Mouse (Mus musculus) heart, embryonic 13.5 days (tissue): Measurements from ENCODE around the gene Rpn1. TPM values are rescaled to one million over a fixed set of nuclear protein-coding genes. Genes with fewer than 3 reads are reported as not detected.

Experiments used
- ATAC-seq: fragments of 200-750 bp; cut with Nextera tagmentation; 2 replicates; pipeline ENCODE4 v1.8.0; 2017; ENCODE audit warnings: moderate TSS enrichment; ENCODE audit not compliant: insufficient number of reproducible peaks, low FRiP score, low TSS enrichment; ENCODE audit errors: extremely low read depth
- H3K27ac ChIP-seq: fragments of 300-500 bp; sonication (generic); replicated peaks from 2 replicates; pipeline ENCODE4 v1.5.1; 2015; ENCODE audit warnings: moderate library complexity, mild to moderate bottlenecking, inconsistent platforms
- H3K27me3 ChIP-seq: fragments of 300-500 bp; sonication (generic); replicated peaks from 2 replicates; pipeline ENCODE4 v1.6.1; 2015; ENCODE audit warnings: mild to moderate bottlenecking, inconsistent platforms
- H3K36me3 ChIP-seq: fragments of 300-500 bp; sonication (generic); 2 replicates; pipeline ENCODE4 v1.6.1; 2015; ENCODE audit warnings: mild to moderate bottlenecking, inconsistent platforms
- H3K4me1 ChIP-seq: fragments of 300-500 bp; sonication (generic); 2 replicates; pipeline ENCODE4 v1.6.1; 2015; ENCODE audit warnings: inconsistent platforms
- H3K4me2 ChIP-seq: fragments of 300-500 bp; sonication (generic); 2 replicates; pipeline ENCODE4 v1.6.1; 2015; ENCODE audit warnings: inconsistent platforms, mild to moderate bottlenecking, moderate library complexity
- H3K4me3 ChIP-seq: fragments of 300-500 bp; sonication (generic); 2 replicates; pipeline ENCODE4 v1.5.1; 2015; ENCODE audit warnings: moderate library complexity, mild to moderate bottlenecking, inconsistent platforms
- H3K9ac ChIP-seq: fragments of 300-500 bp; sonication (generic); 2 replicates; pipeline ENCODE4 v1.6.1; 2015; ENCODE audit warnings: inconsistent platforms, mild to moderate bottlenecking, moderate library complexity
- H3K9me3 ChIP-seq: fragments of 300-500 bp; sonication (generic); 2 replicates; pipeline ENCODE4 v1.6.1; 2016; ENCODE audit warnings: inconsistent platforms
- whole genome bisulfite sequencing: fragments of 180-500 bp; shearing (Covaris S2); methylation state at CpG from one replicate; pipeline ENCODE4 v1.1.7; 2015; ENCODE audit warnings: mixed read lengths; 5-methylcytosine and 5-hydroxymethylcytosine counted together
- microRNA-seq: library from miRNA; unstranded; fragments of <30 nt; microRNA quantifications from one replicate; pipeline ENCODE4, GENCODE M21; 2016
- polyA plus RNA-seq: library from polyadenylated mRNA; unstranded; fragments of >200 nt; fragmentation: Nextera tagmentation; extraction: Ambion mirVana; gene quantifications from 2 replicates; pipeline ENCODE4 v1.2.1, GENCODE M21; 2015

Rpn1 gene
- polyA plus RNA-seq, 1 experiment from 2014 or later, result 207 TPM

GRCm38 (mm10) chr6:88145793-88146192, 61.5 kb downstream of the Rpn1 start:
- Histone ChIP-seq H3K27me3 (peaks cover 12% of the 10 kb centered on the region; the same call in 1 of the 2 replicates), H3K27ac (no peak overlapping the region), H3K4me1 (peaks cover 17% of the 10 kb centered on the region)

GRCm38 (mm10) chr6:88146576-88146975, 62.3 kb downstream of the Rpn1 start:
- H3K4me2 ChIP-seq, result no peak overlapping the region
- no peak overlapping the region for H3K27ac ChIP-seq

More at GRCm38 (mm10) chr6:88145793-88146192, 61.5 kb downstream of the Rpn1 start:
- no peak for ATAC-seq
- no peak overlapping the region for H3K9ac ChIP-seq
- no peak overlapping the region for H3K4me3 ChIP-seq
- H3K36me3 ChIP-seq, result no peaks in the 10 kb centered on the region
- H3K9me3 ChIP-seq, result peaks cover 5% of the 10 kb centered on the region; the same call in 1 of the 2 replicates
- 71% methylated on average over 4 of the region's 4 CpGs for WGBS
- no peak overlapping the region for H3K4me2 ChIP-seq

DNA sequence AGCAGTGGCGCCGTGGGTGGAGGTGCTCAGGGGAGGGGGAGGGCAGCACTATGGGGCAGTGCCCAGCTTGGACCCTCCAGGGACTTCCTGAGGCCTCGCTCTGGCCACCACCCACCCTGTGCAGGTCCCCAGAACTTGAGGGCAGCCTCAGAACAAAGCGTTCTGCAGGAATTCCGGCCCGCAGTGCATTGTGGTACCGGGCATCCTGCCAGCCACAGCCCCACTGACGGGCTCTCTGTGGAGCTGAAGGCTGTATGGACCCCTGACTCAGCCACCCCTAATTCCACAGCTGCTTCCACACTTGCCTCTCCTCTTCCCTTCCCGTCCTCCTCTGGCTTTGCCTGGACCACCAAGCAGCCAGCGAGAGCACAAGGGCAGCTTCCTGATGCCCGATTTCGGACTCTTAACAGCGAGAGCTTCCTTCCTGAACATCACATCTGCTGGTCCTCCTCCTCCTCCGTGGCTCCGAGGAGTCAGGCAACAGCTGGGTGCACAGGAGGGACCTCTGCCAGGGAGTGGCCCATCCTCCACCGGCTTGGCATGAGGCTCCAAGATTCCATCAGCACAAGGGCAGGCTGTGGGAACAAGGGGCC, 63.2 kb downstream of the Rpn1 start:
- peaks cover 12% of the 10 kb centered on the region; the same call in 1 of the 2 replicates for H3K4me1 ChIP-seq
- H3K4me2 ChIP-seq, result no peak overlapping the region
- H3K9ac ChIP-seq, result no peak overlapping the region
- peaks cover 5% of the 10 kb centered on the region; the same call in 1 of the 2 replicates for H3K9me3 ChIP-seq
- H3K4me3 ChIP-seq, result no peak overlapping the region
- ATAC-seq, result peak; percentile 24; the same call in 1 of the 2 replicates
- 65% methylated on average over 16 of the region's 16 CpGs for WGBS
- H3K27ac ChIP-seq, result no peak overlapping the region
- H3K36me3 ChIP-seq, result no peaks in the 10 kb centered on the region
- peaks cover 12% of the 10 kb centered on the region; the same call in 1 of the 2 replicates for H3K27me3 ChIP-seq

More at GRCm38 (mm10) chr6:88146576-88146975, 62.3 kb downstream of the Rpn1 start:
- Histone ChIP-seq H3K4me1 (peaks cover 12% of the 10 kb centered on the region; the same call in 1 of the 2 replicates), H3K4me3 (no peak overlapping the region), H3K27me3 (peaks cover 12% of the 10 kb centered on the region; the same call in 1 of the 2 replicates), H3K9me3 (peaks cover 5% of the 10 kb centered on the region; the same call in 1 of the 2 replicates), H3K36me3 (no peaks in the 10 kb centered on the region), H3K9ac (no peak overlapping the region)
- no peak for ATAC-seq
- WGBS, result 63% methylated on average over 8 of the region's 8 CpGs

DNA sequence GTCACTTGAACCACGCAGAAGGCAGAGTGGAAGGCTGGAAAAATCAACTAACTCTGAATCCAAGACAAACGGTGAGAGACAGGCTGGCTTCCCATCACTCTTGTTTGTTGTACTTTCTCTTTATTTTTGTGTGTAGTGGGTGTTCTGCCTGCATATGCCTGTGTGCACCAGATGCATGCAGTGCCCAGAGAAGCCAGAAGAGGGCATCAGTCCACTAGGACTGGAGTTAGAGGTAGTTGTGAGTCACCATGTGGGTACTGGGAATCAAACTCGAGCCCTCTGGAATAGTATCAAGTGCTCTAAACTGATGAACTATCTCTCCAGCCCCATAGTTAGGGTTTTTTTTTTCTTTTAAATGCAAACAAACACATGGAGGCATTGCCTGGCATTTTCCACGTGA, 67.1 kb downstream of the Rpn1 start:
- peaks cover 19% of the 10 kb centered on the region; the same call in 1 of the 2 replicates for H3K27me3 ChIP-seq
- no peak overlapping the region for H3K4me2 ChIP-seq
- no peaks in the 10 kb centered on the region for H3K36me3 ChIP-seq
- no peak for ATAC-seq
- H3K4me1 ChIP-seq, result peaks cover 12% of the 10 kb centered on the region; the same call in 1 of the 2 replicates
- no peak overlapping the region for H3K9ac ChIP-seq
- no peaks in the 10 kb centered on the region for H3K9me3 ChIP-seq
- no peak overlapping the region for H3K4me3 ChIP-seq
- 57% methylated on average over 4 of the region's 4 CpGs for WGBS
- H3K27ac ChIP-seq, result no peak overlapping the region

DNA sequence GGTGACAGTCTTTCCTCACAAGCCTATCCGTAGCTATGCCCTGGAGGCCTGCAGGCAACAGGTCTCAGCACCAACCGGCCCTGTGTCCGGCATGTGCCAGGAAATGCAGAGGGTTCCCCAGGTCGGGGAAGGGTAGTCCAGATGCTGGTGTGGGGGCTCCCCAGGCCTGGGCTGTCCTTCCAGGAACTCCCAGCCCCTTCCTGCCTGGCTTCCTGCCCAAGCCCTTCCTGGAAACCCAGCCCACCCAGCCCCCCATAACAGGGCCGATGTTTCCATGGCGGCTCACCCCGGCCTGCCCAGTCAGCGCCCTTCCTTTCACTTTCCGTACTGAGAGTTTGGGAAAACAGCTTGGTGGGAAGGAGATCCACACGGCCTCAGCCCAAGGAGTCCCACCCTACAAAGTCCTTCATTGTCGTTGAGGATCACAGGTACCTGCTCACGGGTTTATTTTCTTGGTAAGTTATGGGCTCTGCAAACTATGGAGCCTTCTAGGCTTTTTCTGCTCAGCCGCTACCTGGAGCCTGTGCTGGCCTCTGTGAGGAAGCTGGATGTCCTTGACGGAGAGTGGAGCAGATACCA, 67.9 kb downstream of the Rpn1 start:
- Histone ChIP-seq H3K4me3 (no peak overlapping the region), H3K4me1 (peaks cover 9% of the 10 kb centered on the region; the same call in 1 of the 2 replicates), H3K9me3 (no peaks in the 10 kb centered on the region), H3K4me2 (peak overlapping the region; percentile 18), H3K9ac (0 out of 2 replicates have a peak overlapping the region, but pooled peaks have one; percentile 2), H3K27me3 (peaks cover 19% of the 10 kb centered on the region; the same call in 1 of the 2 replicates), H3K36me3 (no peaks in the 10 kb centered on the region), H3K27ac (peak overlapping the region; percentile 53)
- 67% methylated on average over 14 of the region's 14 CpGs for WGBS
- ATAC-seq, result peak; percentile 28; the same call in 1 of the 2 replicates

- no peak for ATAC-seq
- 0 out of 2 replicates have a peak overlapping the region, but pooled peaks have one; percentile 53 for H3K27ac ChIP-seq
- no peak overlapping the region for H3K4me3 ChIP-seq
- WGBS, result 66% methylated on average over 6 of the region's 6 CpGs
- H3K4me2 ChIP-seq, result no peak overlapping the region
- no peaks in the 10 kb centered on the region for H3K36me3 ChIP-seq
- H3K4me1 ChIP-seq, result peaks cover 1% of the 10 kb centered on the region; the same call in 1 of the 2 replicates
- no peaks in the 10 kb centered on the region for H3K9me3 ChIP-seq
- H3K27me3 ChIP-seq, result peaks cover 19% of the 10 kb centered on the region; the same call in 1 of the 2 replicates
- no peak overlapping the region for H3K9ac ChIP-seq
These were observed 68.7 kb downstream of the Rpn1 start for GRCm38 (mm10) chr6:88152979-88153378.

Small RNA genes lying within 50 kb of the gene (microRNA-seq; reads per million reads assigned to microRNA genes)
- not detected for gene Mir6376

Other genes starting within 250 kb of the Rpn1 start
- 2.1 TPM in 2 replicates for gene Gm45140, start 248.7 kb upstream of the Rpn1 start, polyA plus RNA-seq
- gene Isy1, start 245.7 kb upstream of the Rpn1 start, polyA plus RNA-seq, result 22.1 and 25.4 TPM in 2 replicates
- gene Cnbp, start 233.4 kb upstream of the Rpn1 start, polyA plus RNA-seq, result 722 and 777 TPM in 2 replicates
- gene Copg1, start 196.7 kb upstream of the Rpn1 start, polyA plus RNA-seq, result 120 TPM in 2 replicates
- 26.5 and 28.4 TPM in 2 replicates for gene Hmces, start 170.5 kb upstream of the Rpn1 start, polyA plus RNA-seq
- gene H1fx, start 102.8 kb upstream of the Rpn1 start, polyA plus RNA-seq, result 7.5 and 7.9 TPM in 2 replicates
- 195 and 206 TPM in 2 replicates for gene Rab7, start 39.2 kb upstream of the Rpn1 start, polyA plus RNA-seq
- 14.3 and 17.6 TPM in 2 replicates for gene Gata2, start 109.4 kb downstream of the Rpn1 start, polyA plus RNA-seq
- not detected in 2 replicates for gene Dnajb8, start 137.8 kb downstream of the Rpn1 start, polyA plus RNA-seq